Mouse (Mus musculus) heart, postnatal 25 days (tissue): ENCODE data around the gene Wdr53. TPM values are rescaled to one million over a fixed set of nuclear protein-coding genes. Genes with fewer than 3 reads are reported as not detected.
A peak's percentile ranks its signal among the peaks of the same experiment; 100 is the strongest.
"Not testable (repeated sequence)": the region's sequence is repeated elsewhere in the genome, so short reads cannot be mapped to it uniquely, and the experiment has no call there.

Experiments used
- DNase-seq: peaks from one replicate; pipeline ENCODE4 v3.0.0; 2022; ENCODE audit warnings: low spot score
- intact Hi-C: fragments of 180-260 bp; cut with DNase I; formaldehyde crosslinking; loops from one replicate; pipeline ENCODE4 v1.15.1; 2025
- total RNA-seq, 2 experiments: library from RNA; stranded (reverse); gene quantifications; 2 replicates each; pipeline ENCODE4 v1.2.3; 2021

Wdr53 gene
- total RNA-seq: 1 to 10 TPM; 7.2 to 7.8 TPM

- intact Hi-C loops: loop anchor here (5.0 kb wide), 2 partner anchors 40 to 300 kb away; partner anchors contain the start of genes 0610012G03Rik and Ncbp2
- DNase-seq: peak; percentile 97
Observed at GRCm38 (mm10) chr16:32246952-32247370, at the start of gene Wdr53, which contains the start of gene Fbxo45. TSS of gene Wdr53 (plus strand) at chr16:32247227. TSS of gene Fbxo45 (minus strand) at chr16:32247158.

DNA sequence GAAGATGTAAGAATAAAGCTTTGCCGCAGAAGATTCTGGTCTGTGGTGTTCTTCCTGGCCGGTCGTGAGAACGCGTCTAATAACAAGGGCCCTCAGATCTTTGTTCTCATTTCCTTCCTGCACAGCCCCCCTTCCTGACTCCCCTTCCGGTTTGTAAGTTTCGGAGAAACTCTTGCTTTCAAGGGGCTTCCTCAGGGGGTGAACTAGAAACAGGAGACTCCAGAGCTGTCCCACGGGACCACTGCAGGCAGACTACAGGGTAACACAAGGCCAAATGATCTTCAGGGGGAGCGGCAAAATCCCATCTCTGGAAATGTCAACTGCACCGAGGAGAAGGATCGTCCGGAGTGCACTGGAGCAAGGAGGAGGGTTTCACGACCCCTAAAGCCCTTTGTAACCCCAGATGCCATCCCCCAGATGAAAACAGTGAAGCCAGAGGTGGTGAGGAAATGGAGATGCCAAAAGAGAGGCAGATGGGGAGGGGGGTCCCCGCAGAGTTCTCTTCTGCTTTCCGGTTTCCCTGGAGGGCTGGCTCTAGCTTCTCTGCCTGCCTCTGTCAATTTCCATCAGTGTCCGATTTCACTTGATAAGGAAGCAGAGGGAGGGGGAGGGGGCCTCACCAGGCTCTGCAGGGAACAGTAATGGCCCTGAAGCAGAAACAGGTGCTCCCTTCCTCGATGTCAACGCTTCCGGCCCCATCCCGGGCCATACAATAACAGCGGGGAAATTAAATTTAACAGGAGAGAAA lies 46.6 kb upstream of the Wdr53 start:
- intact Hi-C loops: loop anchor here (5.0 kb wide), 1 partner anchor 83 kb away; no protein-coding TSS in a partner anchor
- DNase-seq: no peak

DNA sequence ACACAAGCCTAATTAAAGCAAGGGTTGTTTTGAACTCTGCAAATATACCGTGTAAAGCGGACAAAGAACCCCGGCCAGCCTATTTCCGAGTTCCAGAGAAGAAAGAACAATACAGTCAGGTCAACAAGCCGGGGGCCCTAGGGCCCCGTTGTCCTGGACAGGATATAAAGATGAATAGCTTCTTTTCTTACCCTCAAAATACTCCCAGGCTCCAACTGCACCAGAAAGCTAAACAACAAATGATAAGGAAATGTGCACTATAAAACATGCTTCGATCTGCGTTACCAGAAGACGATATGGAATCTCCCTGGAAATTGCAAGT lies 46.1 kb upstream of the Wdr53 start:
- no peak for DNase-seq
- intact Hi-C loops: loop anchor here (5.0 kb wide), 1 partner anchor 84 kb away; no protein-coding TSS in a partner anchor

DNA sequence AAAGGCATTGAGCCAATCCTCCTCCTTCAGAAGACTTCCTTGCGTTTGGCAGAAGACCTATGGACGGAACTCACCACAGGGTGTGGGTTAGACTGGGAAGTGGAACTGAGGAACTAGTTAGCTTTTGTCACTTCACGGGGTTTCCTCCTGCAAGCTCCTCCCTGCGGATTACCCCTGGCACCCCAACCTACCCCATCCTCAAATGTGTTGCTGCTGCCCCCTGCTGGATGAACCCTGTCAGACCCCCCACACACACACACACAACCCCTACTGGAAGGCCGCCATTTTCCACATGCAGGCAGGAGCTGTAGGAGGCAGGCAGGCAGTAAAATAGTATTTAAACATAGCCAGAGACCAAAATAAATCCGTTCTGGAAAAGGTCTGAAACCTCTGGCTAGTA lies 44.3 kb upstream of the Wdr53 start:
- DNase-seq: peak; percentile 46
- intact Hi-C loops: loop anchor here (5.0 kb wide), 1 partner anchor 85 kb away; no protein-coding TSS in a partner anchor

DNA sequence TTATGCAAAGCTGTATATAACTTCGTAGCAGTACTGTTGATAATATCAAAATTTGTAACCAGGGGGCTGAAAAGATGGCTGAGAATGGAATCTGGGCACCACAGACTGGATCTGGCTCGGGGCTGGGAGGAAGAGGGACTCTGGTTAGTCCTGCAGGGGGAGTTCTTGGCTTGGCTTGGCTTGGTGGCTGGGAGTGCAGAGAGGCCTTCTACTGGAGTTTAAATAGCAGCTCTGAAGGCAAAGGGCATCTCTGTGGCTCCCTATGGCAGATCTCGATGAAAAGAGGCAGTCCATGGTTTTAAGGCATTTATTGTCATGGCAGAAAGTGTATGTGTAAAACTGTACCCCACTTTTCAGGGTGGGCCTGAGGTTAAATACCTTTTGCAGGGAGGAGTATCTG lies 42.1 kb upstream of the Wdr53 start:
- DNase-seq: no peak
- intact Hi-C loops: loop anchor here (5.0 kb wide), 2 partner anchors 42 to 88 kb away; partner anchors contain the start of genes Fbxo45 and Wdr53

GRCm38 (mm10) chr16:32214156-32214555 lies 32.9 kb upstream of the Wdr53 start:
- intact Hi-C loops: no loop called here
- no peak for DNase-seq

GRCm38 (mm10) chr16:32214804-32215576 lies 32.0 kb upstream of the Wdr53 start:
- intact Hi-C loops: no loop called here
- DNase-seq: no peak

DNA sequence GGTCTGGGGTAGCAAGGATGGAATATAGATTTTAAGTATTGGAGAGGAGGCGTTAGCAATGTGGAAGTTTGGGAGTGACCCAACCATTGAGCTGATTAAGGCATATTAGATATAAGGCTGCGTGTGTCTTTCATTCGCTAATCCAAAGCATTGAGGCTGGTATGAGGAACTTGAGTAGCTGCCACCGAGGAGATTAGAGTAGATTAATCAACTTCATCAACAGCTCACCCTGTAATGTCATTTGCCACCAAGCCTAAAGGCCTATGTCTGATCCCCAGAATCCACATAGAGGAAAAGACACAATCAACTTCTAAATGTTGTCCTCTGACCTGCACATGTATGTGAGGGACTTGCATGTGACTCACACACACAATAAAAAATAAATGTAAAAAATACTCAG lies 25.2 kb upstream of the Wdr53 start:
- intact Hi-C loops: no loop called here
- DNase-seq: no peak

GRCm38 (mm10) chr16:32222399-32222798 lies 24.6 kb upstream of the Wdr53 start:
- intact Hi-C loops: no loop called here
- DNase-seq: no peak

DNA sequence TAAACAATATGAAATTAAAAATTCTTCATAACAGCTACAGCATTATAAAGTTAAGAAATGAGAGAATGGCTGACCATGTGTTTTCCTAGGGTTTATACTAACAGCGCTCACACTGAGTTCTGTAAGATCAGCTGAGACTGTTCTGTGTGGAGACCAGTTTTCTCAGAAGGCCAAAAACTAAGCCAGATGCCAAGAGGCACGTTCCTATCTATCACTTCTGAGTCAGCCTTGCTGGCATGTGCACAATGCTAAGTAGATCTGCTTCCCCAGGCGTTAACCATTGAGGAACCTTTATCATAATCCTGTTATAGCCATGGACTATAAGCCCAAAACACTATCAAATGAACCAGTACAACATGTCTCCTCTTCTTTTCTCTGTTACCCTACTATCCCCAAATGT lies 15.0 kb upstream of the Wdr53 start:
- intact Hi-C loops, DNase-seq: not testable (repeated sequence)

- no peak for DNase-seq
- intact Hi-C loops: no loop called here
Observed at GRCm38 (mm10) chr16:32237930-32238680, 8.9 kb upstream of the Wdr53 start.

DNA sequence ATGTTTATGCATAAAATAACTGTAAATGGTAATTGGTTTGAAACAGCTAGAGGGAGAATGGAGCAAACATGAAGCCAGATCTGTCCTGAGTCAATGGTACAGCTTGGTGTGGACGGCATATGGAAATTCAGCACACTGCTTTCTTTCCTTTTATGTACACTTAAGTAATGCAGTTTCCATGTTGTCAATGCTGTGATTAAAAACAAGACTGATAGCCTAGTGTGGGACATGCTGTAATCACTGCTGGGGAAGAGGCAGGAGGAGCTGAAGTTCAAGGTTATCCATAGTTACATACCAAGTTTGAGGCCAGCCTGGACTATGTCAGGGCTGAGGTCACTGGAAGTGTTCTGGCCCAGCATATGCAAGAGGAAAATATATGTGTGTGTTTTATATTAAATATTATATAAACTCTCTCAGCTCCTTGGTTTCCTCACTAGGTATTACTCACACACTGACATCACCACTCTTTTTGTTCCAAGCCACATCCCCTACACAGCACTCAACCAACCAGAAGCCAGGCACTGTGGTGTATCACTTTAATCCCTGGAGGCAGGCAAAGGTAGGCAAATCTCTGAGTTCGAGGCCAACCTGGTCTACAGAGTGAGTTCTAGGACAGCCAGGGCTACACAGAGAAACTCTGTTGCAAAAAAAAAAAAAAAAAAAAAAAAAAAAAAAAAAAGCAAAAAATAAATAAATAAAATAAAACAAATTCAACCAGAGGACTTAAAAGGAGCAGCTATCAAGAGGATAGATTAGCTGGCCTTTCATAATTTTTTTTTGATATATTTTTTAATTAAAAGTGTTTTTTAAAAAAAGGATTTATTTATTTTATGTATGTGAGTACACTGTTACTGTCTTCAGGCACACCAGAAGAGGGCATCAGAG lies 7.4 kb upstream of the Wdr53 start:
- DNase-seq: no peak
- intact Hi-C loops: no loop called here

GRCm38 (mm10) chr16:32243901-32244300 lies 3.1 kb upstream of the Wdr53 start:
- no peak for DNase-seq
- intact Hi-C loops: no loop called here

DNA sequence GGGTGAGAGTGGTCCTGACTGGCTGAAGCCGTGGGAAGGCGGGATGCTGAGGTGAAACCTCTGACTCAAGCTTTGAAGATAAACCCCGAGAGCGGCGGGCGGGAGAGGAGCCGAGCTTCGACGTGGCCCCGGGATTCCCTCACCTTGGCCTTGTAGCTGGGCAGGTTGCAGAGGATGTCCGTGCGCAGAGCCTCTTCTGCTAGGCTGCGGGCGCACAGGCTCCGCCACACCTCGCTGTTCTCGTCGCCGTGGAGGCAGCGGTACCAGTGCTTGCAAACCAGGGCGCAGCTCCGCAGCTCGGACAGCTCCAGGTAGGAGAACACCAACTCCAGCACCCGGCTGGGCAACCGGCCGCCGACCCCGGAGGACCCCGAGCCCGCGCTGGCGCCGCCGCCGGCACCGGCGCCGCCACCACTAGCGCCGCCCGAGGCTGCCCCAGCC lies 656 bp upstream of the Wdr53 start:
- DNase-seq: peak; percentile 23
- intact Hi-C loops: loop anchor here (5.0 kb wide), 2 partner anchors 39 to 299 kb away; partner anchors contain the start of genes 0610012G03Rik and Ncbp2

- intact Hi-C loops: loop anchor here (5.0 kb wide), 1 partner anchor 233 kb away; the partner anchor contains the start of gene Zdhhc19
Observed at GRCm38 (mm10) chr16:32264225-32264624, 17.2 kb downstream of the Wdr53 start.

GRCm38 (mm10) chr16:32271291-32271690 lies 24.3 kb downstream of the Wdr53 start, which contains the start of gene Smco1:
TSS of gene Smco1 (plus strand) at chr16:32271468.
- intact Hi-C loops: loop anchor here (10.0 kb wide), 1 partner anchor 334 kb away; the partner anchor contains the start of gene Tfrc
- peak; percentile 2 for DNase-seq

More at GRCm38 (mm10) chr16:32264225-32264624, 17.2 kb downstream of the Wdr53 start:
- DNase-seq: not testable (repeated sequence)

GRCm38 (mm10) chr16:32273338-32273737 lies 26.3 kb downstream of the Wdr53 start:
- intact Hi-C loops: loop anchor here (10.0 kb wide), 1 partner anchor 331 kb away; the partner anchor contains the start of gene Tfrc
- no peak for DNase-seq

DNA sequence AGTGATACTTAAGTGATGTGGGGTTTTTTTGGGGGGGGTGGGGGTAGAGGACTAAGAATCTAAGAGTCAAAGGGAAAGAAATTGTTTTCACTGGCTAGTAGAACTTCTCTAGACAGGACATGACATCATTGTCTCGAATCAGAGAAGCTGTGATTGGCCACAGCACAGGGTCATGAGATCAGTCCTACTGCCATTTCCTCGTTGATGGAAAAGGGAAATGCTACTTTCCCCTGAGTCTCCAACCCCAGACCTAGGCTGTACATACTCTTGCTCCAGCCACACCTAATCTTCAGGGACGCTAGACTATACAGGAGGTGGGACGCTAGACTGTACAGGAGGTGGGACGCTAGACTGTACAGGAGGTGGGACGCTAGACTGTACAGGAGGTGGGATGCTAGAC lies 28.0 kb downstream of the Wdr53 start:
- DNase-seq: no peak
- intact Hi-C loops: loop anchor here (5.0 to 10.0 kb wide), 2 partner anchors 57 to 330 kb away; partner anchors contain the start of genes Tfrc and Ubxn7
